Mouse (Mus musculus) fat pad, adult 2 months (tissue): ENCODE data around the gene Mex3d.

Source experiments
- DNase-seq: peaks from one replicate; pipeline ENCODE4 v3.0.0-alpha.2; 2011; ENCODE audit warnings: low read depth, low spot score; ENCODE audit errors: extremely low read depth

Mex3d gene

GRCm38 (mm10) chr10:80386735-80387471 lies 556 bp downstream of the Mex3d start:
- no peak for DNase-seq

DNA sequence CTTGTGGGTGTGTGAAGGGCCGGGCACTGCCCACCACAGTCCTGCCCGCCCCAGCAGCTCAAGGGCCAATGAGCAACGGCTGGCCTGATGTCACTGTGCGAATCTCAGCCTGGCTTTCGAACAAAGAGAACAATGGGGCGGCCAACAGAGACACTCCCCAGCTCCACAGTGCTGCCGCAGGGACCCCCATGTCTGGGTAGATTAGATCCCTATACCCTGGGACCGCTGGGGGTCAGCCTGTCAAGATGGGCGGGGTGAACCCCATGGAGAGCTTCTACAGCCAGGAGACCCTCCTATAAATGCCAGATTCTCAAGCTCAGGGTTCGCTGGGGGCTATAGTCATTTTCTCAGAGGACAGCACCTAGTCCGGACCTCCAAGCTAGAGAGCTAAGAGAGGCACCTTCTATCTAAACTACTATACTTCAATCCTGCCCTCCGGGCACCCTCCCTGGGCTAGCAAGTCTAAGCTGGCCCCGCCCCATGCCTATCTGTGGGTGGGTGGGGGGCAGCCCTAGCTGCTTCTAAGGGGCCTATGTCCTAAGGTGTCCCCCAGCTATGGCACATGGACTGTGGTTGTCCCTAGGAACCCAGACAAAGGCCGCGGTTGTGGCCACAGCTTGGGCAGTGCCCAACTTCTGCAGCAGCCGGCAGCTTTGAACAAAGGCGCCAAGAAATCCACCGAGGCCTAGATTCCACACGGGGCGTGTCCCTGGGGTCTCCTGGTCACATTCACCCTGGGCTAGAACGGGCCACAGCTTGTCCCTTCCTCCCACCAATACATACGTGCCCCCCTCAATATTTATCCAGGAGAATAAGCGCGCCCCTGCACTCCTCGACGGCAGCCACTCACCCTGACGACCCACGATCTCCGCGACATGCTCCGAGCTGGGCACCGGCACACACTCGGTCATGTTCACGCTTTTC lies 1.4 kb downstream of the Mex3d start:
- no peak for DNase-seq

- no peak for DNase-seq
Measured at GRCm38 (mm10) chr10:80385310-80385709, 2.1 kb downstream of the Mex3d start.

- DNase-seq: no peak
Measured at GRCm38 (mm10) chr10:80384709-80385108, 2.8 kb downstream of the Mex3d start.

DNA sequence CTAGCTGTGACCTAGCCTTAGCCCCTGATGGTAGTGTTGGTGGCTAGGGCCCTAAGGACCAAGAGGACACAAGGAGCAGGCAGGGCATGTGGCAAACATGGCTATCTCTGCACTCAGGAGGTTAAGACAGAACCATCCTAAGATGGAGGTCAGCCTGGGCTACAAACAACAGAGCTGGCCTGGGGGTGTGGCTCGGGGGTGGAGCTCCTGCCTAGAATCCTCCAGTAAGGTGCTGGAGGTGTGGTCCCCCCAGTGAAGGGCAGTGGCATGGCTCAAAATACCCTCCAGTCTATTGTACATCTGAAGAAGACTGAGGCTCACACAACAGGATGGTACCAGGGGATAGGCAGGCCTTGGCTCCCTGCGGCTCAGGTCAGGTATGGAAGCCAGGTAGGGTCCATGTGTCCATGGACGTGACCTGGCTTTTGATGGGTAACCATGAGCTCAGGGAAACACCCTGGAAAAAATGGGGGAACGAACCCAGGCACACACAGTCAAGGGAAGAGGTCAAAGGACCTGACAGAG lies 3.3 kb downstream of the Mex3d start:
- DNase-seq: no peak

- no peak for DNase-seq
Measured at GRCm38 (mm10) chr10:80383431-80383830, 4.0 kb downstream of the Mex3d start.

DNA sequence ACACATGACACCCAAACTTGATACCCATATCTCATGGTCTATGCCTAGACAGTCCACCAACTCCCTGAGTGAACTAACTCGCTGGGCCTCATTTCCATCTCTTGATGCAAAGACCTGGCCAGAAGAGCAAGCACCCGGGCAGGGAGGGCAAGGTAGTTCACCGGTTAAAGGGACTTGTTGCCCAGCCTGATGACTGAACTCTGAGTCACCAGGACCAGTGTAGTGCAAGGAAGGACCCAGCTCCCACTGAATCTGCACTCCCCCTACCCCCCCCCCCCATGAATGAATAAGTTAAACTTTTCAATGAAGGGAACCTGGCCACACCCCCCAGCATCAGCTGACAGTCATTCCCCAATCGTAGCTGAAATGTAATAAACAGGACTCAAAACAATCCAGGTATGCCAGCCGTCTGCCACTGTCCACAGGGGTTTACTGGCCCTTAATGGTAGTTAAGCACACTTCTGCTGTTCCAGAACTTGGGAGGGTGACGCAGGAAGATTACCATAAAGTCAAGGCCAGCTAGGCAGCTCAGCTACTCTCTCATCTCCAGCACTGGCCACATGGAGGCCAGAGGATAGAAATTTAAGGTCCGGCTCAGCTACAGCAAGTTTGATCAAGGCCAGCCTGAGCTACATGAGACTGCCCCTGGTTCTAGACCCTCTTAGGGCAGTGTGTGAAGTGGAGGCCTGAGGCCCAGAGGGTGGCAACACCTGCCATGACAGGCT lies 4.7 kb downstream of the Mex3d start:
- no peak for DNase-seq

- DNase-seq: no peak
Measured at GRCm38 (mm10) chr10:80377716-80378115, 9.7 kb downstream of the Mex3d start.

- DNase-seq: no peak
Measured at GRCm38 (mm10) chr10:80376160-80376559, 11.3 kb downstream of the Mex3d start.

- DNase-seq: no peak
Measured at GRCm38 (mm10) chr10:80374063-80374462, 13.4 kb downstream of the Mex3d start.

- DNase-seq: no peak
Measured at GRCm38 (mm10) chr10:80372706-80373105, 14.8 kb downstream of the Mex3d start.

DNA sequence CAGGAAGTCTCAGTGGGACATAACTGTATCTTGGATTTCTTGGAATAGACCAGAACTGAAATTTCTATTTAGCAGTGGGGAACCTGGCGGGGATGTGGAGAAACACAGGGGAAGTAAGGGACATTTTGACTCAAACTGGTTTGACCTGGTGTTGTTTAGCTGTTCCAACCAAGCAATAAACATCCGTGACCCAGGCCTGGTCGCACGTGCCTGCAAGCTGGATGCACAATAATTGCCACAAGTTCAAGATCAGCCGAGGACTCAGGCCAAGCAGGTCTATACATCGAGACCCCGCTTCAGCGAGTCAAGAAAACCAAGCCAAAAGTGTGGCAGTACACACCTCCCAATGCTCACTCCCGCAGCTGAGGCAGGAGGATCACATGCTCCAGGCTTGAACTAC lies 15.5 kb downstream of the Mex3d start:
- no peak for DNase-seq

- no peak for DNase-seq
Measured at GRCm38 (mm10) chr10:80371411-80371966, 16.0 kb downstream of the Mex3d start.

- no peak for DNase-seq
Measured at GRCm38 (mm10) chr10:80369995-80370747, 17.3 kb downstream of the Mex3d start.

DNA sequence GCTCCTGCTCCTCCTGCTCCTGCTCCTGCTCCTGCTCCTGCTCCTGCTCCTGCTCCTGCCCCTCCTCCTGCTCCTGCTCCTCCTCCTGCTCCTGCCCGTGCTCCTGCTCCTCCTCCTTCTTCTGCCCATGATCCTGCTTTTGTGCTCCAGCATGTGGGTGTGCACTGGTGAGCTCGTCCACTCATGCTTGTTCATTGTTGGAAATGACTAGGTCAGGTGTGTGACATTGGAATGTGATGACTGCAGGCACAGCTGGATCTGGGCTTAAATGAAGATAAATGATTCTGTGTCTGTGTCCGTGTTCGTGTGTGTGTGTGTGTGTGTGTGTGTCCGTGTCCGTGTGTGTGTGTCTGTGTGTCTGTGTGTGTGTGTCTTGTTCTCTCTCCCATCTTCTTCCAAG lies 19.1 kb downstream of the Mex3d start:
- no peak for DNase-seq

- no peak for DNase-seq
Measured at GRCm38 (mm10) chr10:80367954-80368353, 19.5 kb downstream of the Mex3d start.

DNA sequence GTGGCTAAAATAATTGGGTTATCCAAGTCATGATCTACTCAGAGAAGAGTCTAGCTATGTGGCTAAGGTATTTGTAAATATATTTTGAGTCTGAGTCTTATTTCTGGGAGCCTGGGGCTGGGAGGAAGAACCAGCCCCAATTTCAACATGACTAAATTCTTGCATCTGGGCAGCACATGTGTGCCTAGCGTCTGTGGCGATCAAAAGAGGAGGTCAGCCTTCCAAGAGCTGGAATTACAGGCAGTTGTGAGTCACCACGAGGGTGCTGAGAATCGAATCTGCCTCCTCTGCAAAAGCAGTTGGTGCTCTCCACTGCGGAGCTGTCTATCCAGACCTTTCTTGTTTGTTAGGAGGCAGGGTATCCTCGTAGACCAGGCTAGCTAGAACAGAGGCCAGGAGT lies 21.7 kb downstream of the Mex3d start:
- DNase-seq: no peak

DNA sequence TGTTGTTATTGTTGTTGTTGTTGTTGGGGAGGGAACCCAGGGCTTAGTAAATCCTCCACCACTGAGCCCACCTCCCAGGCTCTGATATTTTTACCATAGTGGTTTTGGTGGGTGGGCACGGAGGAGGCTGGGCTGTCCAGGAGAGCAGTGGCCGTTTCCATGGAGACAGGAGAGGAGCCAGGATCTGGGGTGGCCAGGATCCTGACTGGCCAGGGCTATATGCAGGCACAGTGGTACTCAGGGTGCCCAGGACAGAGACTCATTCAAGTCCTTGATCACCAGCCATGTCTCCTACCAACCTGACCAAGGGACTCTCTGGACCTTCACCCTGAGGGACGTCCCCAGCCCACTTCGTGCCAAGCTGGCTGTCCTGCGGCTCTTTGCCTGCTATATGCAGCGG lies 23.7 kb downstream of the Mex3d start:
- no peak for DNase-seq

GRCm38 (mm10) chr10:80357994-80358639 lies 29.3 kb downstream of the Mex3d start:
- DNase-seq: no peak

GRCm38 (mm10) chr10:80357336-80357735 lies 30.1 kb downstream of the Mex3d start:
- DNase-seq: no peak
